Mouse (Mus musculus) megakaryocyte, embryonic 14.5 days (primary cell): ENCODE measurements around the gene Nfu1. TPM values are rescaled to one million over a fixed set of nuclear protein-coding genes. Genes with fewer than 3 reads are reported as not detected.
A peak's percentile ranks its signal among the peaks of the same experiment; 100 is the strongest.
"Not testable (repeated sequence)": the region's sequence is repeated elsewhere in the genome, so short reads cannot be mapped to it uniquely, and the experiment has no call there.

ENCODE experiments used
- H3K27me3 ChIP-seq: replicated peaks from 2 replicates; pipeline ENCODE3; 2012; ENCODE audit warnings: inconsistent platforms
- H3K36me3 ChIP-seq: replicated peaks from 2 replicates; pipeline ENCODE3; 2012; ENCODE audit warnings: low read length, inconsistent platforms, mixed read lengths
- H3K4me1 ChIP-seq: 2 replicates; pipeline ENCODE4 v1.6.1; 2012; ENCODE audit warnings: inconsistent platforms
- H3K4me3 ChIP-seq: replicated peaks from 2 replicates; pipeline ENCODE3; 2012; ENCODE audit warnings: moderate library complexity, mild to moderate bottlenecking, inconsistent platforms
- H3K9me3 ChIP-seq: 2 replicates; pipeline ENCODE4 v1.6.1; 2012; ENCODE audit warnings: inconsistent platforms
- FLI1 ChIP-seq: IDR thresholded peaks from 2 replicates; pipeline ENCODE4 v1.6.1; 2012; ENCODE audit warnings: low read length, inconsistent platforms, mixed read lengths
- GATA1 ChIP-seq: IDR thresholded peaks from 3 replicates; pipeline ENCODE4 v1.6.1; 2012; ENCODE audit warnings: mixed read lengths, low read length, inconsistent platforms, borderline replicate concordance
- polyA plus RNA-seq: library from polyadenylated mRNA; stranded (reverse); fragments of >175 nt; gene quantifications from 2 replicates; pipeline ENCODE4 v1.2.3, GENCODE M21; 2012; ENCODE audit warnings: low replicate concordance; ENCODE audit not compliant: insufficient read depth

Nfu1 gene
- polyA plus RNA-seq, 1 experiment: 57.0 TPM

DNA sequence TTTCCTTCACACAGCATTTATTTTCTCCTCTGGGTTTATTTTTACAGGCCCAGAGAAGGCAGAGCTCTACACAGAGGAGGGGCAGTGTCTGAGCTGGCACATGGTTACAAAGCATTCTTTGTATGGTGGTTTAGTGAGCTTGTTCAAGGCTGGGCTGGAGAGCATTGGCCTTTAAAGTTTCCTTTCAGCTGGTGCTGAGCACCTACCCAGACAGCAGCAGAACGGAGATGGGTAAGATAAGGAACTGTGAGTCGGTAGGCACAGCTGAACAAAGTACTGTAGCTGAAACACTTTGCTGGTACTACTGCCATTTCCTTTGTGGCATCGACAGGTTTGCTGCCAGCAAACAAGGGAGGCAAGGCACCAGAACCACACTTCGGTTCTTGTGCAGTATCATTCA is 31.9 kb downstream of the Nfu1 start:
- Histone ChIP-seq H3K9me3 (peaks cover 12% of the 10 kb centered on the region), H3K36me3 (peaks cover 9% of the 10 kb centered on the region), H3K27me3 (no peaks in the 10 kb centered on the region), H3K4me1 (peaks cover 49% of the 10 kb centered on the region), H3K4me3 (peak overlapping the region; percentile 72)
- TF ChIP-seq FLI1 (no peak), GATA1 (no peak)

DNA sequence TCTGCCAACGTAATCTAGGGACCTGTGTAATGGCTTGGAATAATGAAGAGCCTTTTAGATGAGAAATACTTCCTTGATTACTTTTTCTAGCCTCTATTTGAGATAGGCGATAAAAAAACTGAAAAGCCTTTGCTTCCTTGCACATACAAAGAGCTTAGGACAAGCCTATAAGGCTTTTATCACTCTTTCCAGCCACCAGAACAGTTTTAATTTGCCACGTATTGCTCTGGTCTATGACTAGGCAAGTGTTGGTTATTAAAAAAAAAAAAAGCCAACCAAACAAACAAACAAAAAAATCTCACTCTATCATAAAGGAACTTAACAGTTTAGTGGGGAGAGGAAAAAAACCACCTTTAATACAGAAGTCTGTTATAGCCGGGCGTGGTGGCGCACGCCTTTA is 32.4 kb downstream of the Nfu1 start:
- peaks cover 7% of the 10 kb centered on the region for H3K9me3 ChIP-seq
- peaks cover 6% of the 10 kb centered on the region for H3K36me3 ChIP-seq
- peaks cover 46% of the 10 kb centered on the region for H3K4me1 ChIP-seq
- TF ChIP-seq FLI1: no peak
- TF ChIP-seq GATA1: no peak
- no peaks in the 10 kb centered on the region for H3K27me3 ChIP-seq
- H3K4me3 ChIP-seq: no peak overlapping the region

DNA sequence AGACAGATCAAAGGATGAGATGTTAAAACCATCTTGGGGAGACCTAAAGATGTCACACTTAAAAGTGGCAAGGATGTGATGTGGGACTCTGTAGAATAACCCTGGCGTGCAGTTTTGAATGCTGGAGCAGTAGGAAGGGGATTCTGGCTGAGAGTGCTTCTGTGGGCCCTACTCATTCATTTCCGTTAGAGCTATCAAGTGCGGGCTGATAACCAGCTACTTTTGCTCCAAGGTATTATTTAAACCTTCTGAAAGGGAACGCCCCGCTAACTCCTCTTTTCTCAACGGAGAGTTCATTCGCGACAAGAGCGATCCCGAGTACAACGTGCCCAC is 32.9 kb downstream of the Nfu1 start:
- Histone ChIP-seq H3K4me1 (peaks cover 46% of the 10 kb centered on the region), H3K27me3 (no peaks in the 10 kb centered on the region), H3K4me3 (peak overlapping the region; percentile 100), H3K9me3 (peaks cover 3% of the 10 kb centered on the region), H3K36me3 (peaks cover 5% of the 10 kb centered on the region)
- no peak for TF ChIP-seq GATA1
- TF ChIP-seq FLI1: no peak

DNA sequence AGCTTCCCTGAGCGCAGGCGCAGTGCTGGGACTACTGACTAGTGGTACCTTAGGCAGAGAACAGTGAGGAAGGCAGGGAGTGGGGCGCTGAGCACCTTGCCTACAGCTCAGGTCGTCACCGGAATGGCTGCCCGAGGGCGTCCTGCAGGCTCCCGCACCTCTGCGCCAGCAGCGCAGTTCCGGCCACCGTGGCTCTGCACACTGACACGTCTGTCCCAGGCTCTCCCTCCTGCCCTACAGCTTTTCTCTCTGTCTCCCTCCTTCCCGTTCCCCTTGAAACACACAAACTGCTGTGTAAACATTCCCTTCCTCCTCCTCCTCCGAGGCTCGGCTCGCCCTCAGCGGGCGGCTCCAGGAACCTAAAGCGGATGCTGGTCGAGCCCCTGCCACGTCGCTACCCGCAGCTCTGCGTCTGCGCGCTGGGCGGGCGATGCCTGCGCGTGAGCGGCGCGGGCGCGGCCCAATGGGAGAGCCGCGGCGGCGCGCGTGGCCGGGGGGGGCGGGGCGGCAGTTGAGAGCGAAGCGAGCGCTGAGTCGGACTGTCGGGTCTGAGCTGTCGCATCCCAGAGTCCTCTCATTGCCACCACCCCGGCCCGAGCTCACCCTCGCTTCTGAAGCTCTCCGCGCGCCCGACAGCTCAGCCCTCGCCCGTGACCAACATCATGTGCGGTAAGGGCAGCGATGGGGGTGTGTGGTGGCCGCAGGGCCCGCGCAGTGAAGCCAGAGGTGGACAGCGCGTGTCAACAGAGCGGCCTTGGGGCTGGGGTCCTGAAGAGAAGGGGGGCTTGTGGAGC is 33.5 kb downstream of the Nfu1 start, which contains the start of gene Gfpt1:
TSS of gene Gfpt1 (plus strand) at position 510 of the 794 bp plus-strand sequence.
- H3K4me1 ChIP-seq: peaks cover 46% of the 10 kb centered on the region
- no peaks in the 10 kb centered on the region for H3K27me3 ChIP-seq
- TF ChIP-seq GATA1 (no peak), FLI1 (no peak)
- no peaks in the 10 kb centered on the region for H3K9me3 ChIP-seq
- peaks cover 5% of the 10 kb centered on the region for H3K36me3 ChIP-seq
- H3K4me3 ChIP-seq: peak within 1 kb of the TSS; percentile 100

DNA sequence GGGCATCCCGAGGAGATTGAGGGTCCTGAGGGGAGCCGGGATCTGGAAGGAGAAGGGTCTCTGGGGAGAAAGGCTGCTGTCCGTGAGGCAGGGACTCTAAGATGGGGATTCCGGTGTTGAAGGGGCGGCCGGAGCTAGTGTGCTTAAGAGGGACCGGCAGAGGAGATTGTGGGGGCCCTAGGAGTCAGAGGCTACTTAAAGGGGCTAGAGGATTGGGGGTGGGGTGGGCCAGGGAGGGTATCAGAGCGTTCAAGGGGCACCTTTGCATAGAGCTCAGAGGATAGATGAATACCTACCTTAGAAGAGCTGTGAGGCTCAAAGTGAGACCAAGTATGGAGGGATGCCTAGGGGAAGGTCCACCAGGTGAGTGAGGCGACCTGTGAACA is 34.1 kb downstream of the Nfu1 start:
- Histone ChIP-seq H3K36me3 (peaks cover 11% of the 10 kb centered on the region), H3K4me1 (peaks cover 40% of the 10 kb centered on the region), H3K9me3 (no peaks in the 10 kb centered on the region), H3K27me3 (no peaks in the 10 kb centered on the region), H3K4me3 (peak overlapping the region; percentile 100)
- TF ChIP-seq FLI1: no peak
- TF ChIP-seq GATA1: no peak

DNA sequence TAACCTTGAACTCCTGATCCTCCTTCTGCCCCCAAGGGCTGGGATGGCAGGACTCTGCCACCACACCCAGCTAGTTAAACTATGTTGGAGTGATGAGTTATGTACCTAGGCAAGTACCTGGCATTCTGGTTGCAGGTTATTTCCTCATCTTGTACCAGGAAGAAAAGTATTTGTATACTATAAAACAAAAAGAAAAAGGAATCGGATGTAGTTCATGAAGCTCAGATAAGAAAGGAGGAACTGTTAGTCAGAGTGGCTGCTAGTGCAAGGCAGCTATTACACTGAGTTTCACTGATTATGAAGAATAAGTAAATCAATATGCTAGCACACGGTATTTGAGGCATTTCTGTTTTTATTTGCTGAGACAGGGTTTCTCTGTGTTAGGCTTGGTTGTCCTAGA is 35.9 kb downstream of the Nfu1 start:
- H3K9me3 ChIP-seq: no peaks in the 10 kb centered on the region
- peaks cover 37% of the 10 kb centered on the region for H3K4me1 ChIP-seq
- no peak overlapping the region for H3K4me3 ChIP-seq
- no peaks in the 10 kb centered on the region for H3K27me3 ChIP-seq
- TF ChIP-seq FLI1 (no peak), GATA1 (no peak)
- H3K36me3 ChIP-seq: peaks cover 26% of the 10 kb centered on the region

DNA sequence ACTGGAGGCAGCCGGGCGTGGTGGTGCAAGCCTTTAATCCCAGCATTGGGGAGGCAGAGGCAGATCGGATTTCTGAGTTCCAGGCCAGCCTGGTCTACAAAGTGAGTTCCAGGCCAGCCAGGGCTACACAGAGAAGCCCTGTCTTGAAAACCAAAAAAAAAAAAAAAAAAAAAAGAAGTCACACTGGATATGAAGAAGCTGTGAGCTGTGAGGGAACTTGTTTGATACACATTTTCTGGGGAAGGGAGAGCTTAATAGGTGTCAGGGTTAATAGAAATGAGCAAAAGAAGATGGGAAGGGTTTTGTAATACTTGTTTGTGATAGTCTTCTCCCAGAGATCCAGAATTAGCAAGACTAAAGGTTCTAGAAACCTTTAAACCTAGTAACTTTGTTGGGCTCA is 36.5 kb downstream of the Nfu1 start:
- no peak overlapping the region for H3K4me3 ChIP-seq
- TF ChIP-seq FLI1 (no peak), GATA1 (no peak)
- no peaks in the 10 kb centered on the region for H3K9me3 ChIP-seq
- H3K27me3 ChIP-seq: no peaks in the 10 kb centered on the region
- peaks cover 35% of the 10 kb centered on the region for H3K4me1 ChIP-seq
- peaks cover 26% of the 10 kb centered on the region for H3K36me3 ChIP-seq

DNA sequence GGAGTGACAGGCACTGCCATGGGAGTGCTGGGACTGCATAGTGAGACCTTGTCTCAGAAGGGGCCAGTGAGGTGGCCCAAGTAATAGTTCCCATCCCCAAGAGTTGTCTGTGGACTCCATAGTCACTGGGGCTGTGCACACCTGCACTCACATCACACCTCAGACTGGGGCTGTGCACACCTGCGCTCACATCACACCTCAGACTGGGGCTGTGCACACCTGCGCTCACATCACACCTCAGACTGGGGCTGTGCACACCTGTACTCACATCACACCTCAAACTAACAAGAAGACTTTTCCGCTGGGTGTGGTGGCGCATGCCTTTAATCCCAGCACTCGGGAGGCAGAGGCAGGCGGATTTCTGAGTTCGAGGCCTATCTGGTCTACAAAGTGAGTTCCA is 39.7 kb downstream of the Nfu1 start:
- H3K4me3 ChIP-seq, H3K9me3 ChIP-seq, H3K27me3 ChIP-seq: not testable (repeated sequence)
- peaks cover 53% of the 10 kb centered on the region for H3K36me3 ChIP-seq
- peaks cover 19% of the 10 kb centered on the region for H3K4me1 ChIP-seq

DNA sequence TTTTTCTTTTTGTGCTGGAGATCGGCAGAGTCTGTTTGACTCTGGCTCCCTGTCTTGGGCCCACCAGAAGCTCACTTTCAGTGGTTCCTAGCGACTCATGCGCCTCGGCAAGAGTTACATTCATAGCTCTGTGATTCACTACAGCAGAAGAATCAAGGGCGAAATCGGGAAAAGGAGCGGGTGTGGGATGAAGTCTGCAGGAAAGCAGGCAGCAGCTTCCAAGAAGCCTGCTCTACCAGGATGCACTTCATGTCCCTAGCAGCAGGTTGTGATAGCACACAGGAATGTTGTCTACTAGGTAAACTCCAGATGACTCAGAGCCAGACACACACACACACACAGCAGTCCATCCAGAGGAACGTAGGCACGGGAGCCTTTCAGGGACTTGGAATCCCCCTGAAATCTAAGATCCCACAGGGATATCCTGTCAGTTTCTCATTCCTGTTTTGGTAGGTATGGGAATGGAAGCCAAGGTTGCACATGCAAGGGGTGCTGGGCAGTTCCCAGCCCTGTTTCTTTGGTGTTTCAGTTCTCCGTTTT is 42.9 kb downstream of the Nfu1 start:
- H3K36me3 ChIP-seq: peaks cover 81% of the 10 kb centered on the region
- no peaks in the 10 kb centered on the region for H3K27me3 ChIP-seq
- no peak overlapping the region for H3K4me3 ChIP-seq
- 0 out of 2 replicates have a peak, but pooled peaks cover 6% of the 10 kb centered on the region for H3K4me1 ChIP-seq
- H3K9me3 ChIP-seq: no peaks in the 10 kb centered on the region
- TF ChIP-seq GATA1: no peak
- TF ChIP-seq FLI1: no peak

DNA sequence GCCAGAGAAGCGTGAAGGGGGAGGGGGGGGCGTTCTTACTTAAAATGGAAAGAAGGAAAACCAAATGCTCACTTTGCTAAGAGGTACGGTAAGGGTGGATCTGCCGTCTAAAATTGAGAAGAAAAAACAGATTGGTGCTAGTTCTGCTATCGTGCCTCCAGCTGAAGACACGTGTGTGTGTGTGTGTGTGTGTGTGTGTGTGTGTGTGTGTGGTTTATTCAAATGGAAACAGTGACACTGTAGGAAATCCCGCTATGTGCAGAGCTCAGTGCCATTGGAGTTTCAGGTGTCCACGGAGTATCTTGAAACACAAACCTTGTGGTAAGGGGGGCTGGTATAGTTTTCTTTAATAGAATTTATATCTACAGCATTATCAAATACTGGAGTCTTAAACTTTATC is 45.2 kb downstream of the Nfu1 start:
- Histone ChIP-seq H3K36me3 (peaks cover 85% of the 10 kb centered on the region), H3K9me3 (no peaks in the 10 kb centered on the region), H3K4me3 (no peak overlapping the region), H3K4me1 (0 out of 2 replicates have a peak, but pooled peaks cover 6% of the 10 kb centered on the region), H3K27me3 (no peaks in the 10 kb centered on the region)
- no peak for TF ChIP-seq GATA1
- no peak for TF ChIP-seq FLI1

DNA sequence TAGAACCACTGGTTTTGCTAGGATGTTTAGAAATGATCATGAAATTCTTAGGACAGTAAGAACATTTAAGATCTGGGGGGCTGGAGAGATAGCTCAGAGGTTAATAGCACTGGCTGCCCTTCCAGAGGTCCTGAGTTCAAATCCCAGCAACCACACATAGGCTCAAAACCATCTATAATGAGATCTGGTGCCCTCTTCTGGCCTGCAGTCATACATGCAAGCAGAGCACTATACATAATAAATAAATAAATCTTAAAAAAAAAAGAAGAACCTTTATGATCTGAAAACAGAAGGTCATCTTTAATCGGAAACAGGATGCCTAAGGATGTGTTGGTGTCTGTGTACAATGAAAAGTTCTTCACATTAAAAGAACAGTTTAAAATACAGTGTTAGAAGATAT is 50.7 kb downstream of the Nfu1 start:
- Histone ChIP-seq H3K4me1 (peaks cover 8% of the 10 kb centered on the region), H3K27me3 (no peaks in the 10 kb centered on the region), H3K4me3 (no peak overlapping the region), H3K36me3 (peaks cover 95% of the 10 kb centered on the region), H3K9me3 (no peaks in the 10 kb centered on the region)
- TF ChIP-seq GATA1 (no peak), FLI1 (no peak)
